Mouse (Mus musculus): ENCODE data around the gene Carns1. TPM values are rescaled to one million over a fixed set of nuclear protein-coding genes. Genes with fewer than 3 reads are reported as not detected.
A peak's percentile ranks its signal among the peaks of the same experiment; 100 is the strongest.

Gene Carns1
- polyA plus RNA-seq, 1 experiment from 2014 or later: 2.6 TPM

GRCm38 (mm10) chr19:4191528-4192250, 16.4 kb upstream of the Carns1 start, which contains the start of gene Ppp1ca:
TSS of gene Ppp1ca (plus strand) at chr19:4192065.
- TF ChIP-seq CTCF (IDR thresholded peaks at IDR 0.05): peak; percentile 80
- no peak for TF ChIP-seq EP300 (IDR thresholded peaks at IDR 0.05)
- WGBS: 2% methylated on average over 40 of the region's 47 CpGs
- H3K4me1 ChIP-seq (ENCODE audit: insufficient read depth, low read depth, low read length): peaks cover 8% of the 10 kb centered on the region; the same call in 1 of the 2 replicates
- H3K27me3 ChIP-seq (replicated peaks; ENCODE audit: insufficient read depth, low read length): no peaks in the 10 kb centered on the region
- peak within 1 kb of the TSS; percentile 87 for H3K4me2 ChIP-seq (replicated peaks; ENCODE audit: low read depth, low read length)
- H3K36me3 ChIP-seq (ENCODE audit: insufficient read depth, low read length): peaks cover 24% of the 10 kb centered on the region; the same call in 1 of the 2 replicates
- peak within 1 kb of the TSS; percentile 95 for H3K27ac ChIP-seq (ENCODE audit: low read length)
- ATAC-seq: peak; percentile 96
- peak within 1 kb of the TSS; percentile 82 for H3K4me3 ChIP-seq (ENCODE audit: low read depth, low read length)
- no peaks in the 10 kb centered on the region for H3K9me3 ChIP-seq (ENCODE audit: low read length)
- peak; percentile 99 for DNase-seq (ENCODE audit: low spot score)
- H3K9ac ChIP-seq (replicated peaks; ENCODE audit: low read depth): peak within 1 kb of the TSS; percentile 95

- DNase-seq (ENCODE audit: low spot score): peak; percentile 58
- peak within 1 kb of the TSS; percentile 95 for H3K9ac ChIP-seq (replicated peaks; ENCODE audit: low read depth)
- no peaks in the 10 kb centered on the region for H3K27me3 ChIP-seq (replicated peaks; ENCODE audit: insufficient read depth, low read length)
- peak within 1 kb of the TSS; percentile 82 for H3K4me3 ChIP-seq (ENCODE audit: low read depth, low read length)
- no peaks in the 10 kb centered on the region for H3K9me3 ChIP-seq (ENCODE audit: low read length)
- 32% methylated on average over 4 of the region's 4 CpGs for WGBS
- H3K4me2 ChIP-seq (replicated peaks; ENCODE audit: low read depth, low read length): peak within 1 kb of the TSS; percentile 87
- H3K36me3 ChIP-seq (ENCODE audit: insufficient read depth, low read length): peaks cover 20% of the 10 kb centered on the region; the same call in 1 of the 2 replicates
- H3K27ac ChIP-seq (ENCODE audit: low read length): peak within 1 kb of the TSS; percentile 95
- TF ChIP-seq EP300 (IDR thresholded peaks at IDR 0.05): no peak
- no peak for TF ChIP-seq CTCF (IDR thresholded peaks at IDR 0.05)
- peaks cover 8% of the 10 kb centered on the region; the same call in 1 of the 2 replicates for H3K4me1 ChIP-seq (ENCODE audit: insufficient read depth, low read depth, low read length)
- no peak for ATAC-seq
Observed at GRCm38 (mm10) chr19:4190831-4191334, 15.6 kb upstream of the Carns1 start, which contains the start of gene Tbc1d10c. TSS of gene Tbc1d10c (minus strand) at chr19:4191284.

- no peak for TF ChIP-seq EP300 (IDR thresholded peaks at IDR 0.05)
- no peak for TF ChIP-seq CTCF (IDR thresholded peaks at IDR 0.05)
- DNase-seq (ENCODE audit: low spot score) (no peak), ATAC-seq (no peak)
- Histone ChIP-seq H3K27ac (ENCODE audit: low read length) (no peak overlapping the region), H3K9ac (replicated peaks; ENCODE audit: low read depth) (no peak overlapping the region), H3K36me3 (ENCODE audit: insufficient read depth, low read length) (0 out of 2 replicates have a peak, but pooled peaks cover 3% of the 10 kb centered on the region), H3K4me3 (ENCODE audit: low read depth, low read length) (no peak overlapping the region), H3K9me3 (ENCODE audit: low read length) (no peaks in the 10 kb centered on the region), H3K4me2 (replicated peaks; ENCODE audit: low read depth, low read length) (no peak overlapping the region), H3K4me1 (ENCODE audit: insufficient read depth, low read depth, low read length) (peaks cover 8% of the 10 kb centered on the region; the same call in 1 of the 2 replicates), H3K27me3 (replicated peaks; ENCODE audit: insufficient read depth, low read length) (no peaks in the 10 kb centered on the region)
- WGBS: 88% methylated on average over 10 of the region's 12 CpGs
Observed at GRCm38 (mm10) chr19:4189051-4189620, 13.9 kb upstream of the Carns1 start.

- WGBS: 64% methylated on average over 3 of the region's 3 CpGs
- no peak overlapping the region for H3K4me3 ChIP-seq (ENCODE audit: low read depth, low read length)
- H3K9ac ChIP-seq (replicated peaks; ENCODE audit: low read depth): no peak overlapping the region
- H3K27me3 ChIP-seq (replicated peaks; ENCODE audit: insufficient read depth, low read length): no peaks in the 10 kb centered on the region
- DNase-seq (ENCODE audit: low spot score): no peak
- H3K4me2 ChIP-seq (replicated peaks; ENCODE audit: low read depth, low read length): no peak overlapping the region
- no peak for ATAC-seq
- peaks cover 5% of the 10 kb centered on the region; the same call in 1 of the 2 replicates for H3K4me1 ChIP-seq (ENCODE audit: insufficient read depth, low read depth, low read length)
- H3K27ac ChIP-seq (ENCODE audit: low read length): no peak overlapping the region
- H3K9me3 ChIP-seq (ENCODE audit: low read length): no peaks in the 10 kb centered on the region
- no peaks in the 10 kb centered on the region for H3K36me3 ChIP-seq (ENCODE audit: insufficient read depth, low read length)
- no peak for TF ChIP-seq CTCF (IDR thresholded peaks at IDR 0.05)
- no peak for TF ChIP-seq EP300 (IDR thresholded peaks at IDR 0.05)
Observed at GRCm38 (mm10) chr19:4187303-4187702, 12.0 kb upstream of the Carns1 start.

- H3K36me3 ChIP-seq (ENCODE audit: insufficient read depth, low read length): no peaks in the 10 kb centered on the region
- 40% methylated on average over 15 of the region's 15 CpGs for WGBS
- no peak overlapping the region for H3K9ac ChIP-seq (replicated peaks; ENCODE audit: low read depth)
- ATAC-seq (peak; percentile 46; the same call in 1 of the 2 replicates), DNase-seq (ENCODE audit: low spot score) (no peak)
- TF ChIP-seq CTCF (IDR thresholded peaks at IDR 0.05): no peak
- no peak for TF ChIP-seq EP300 (IDR thresholded peaks at IDR 0.05)
- H3K27me3 ChIP-seq (replicated peaks; ENCODE audit: insufficient read depth, low read length): no peaks in the 10 kb centered on the region
- no peaks in the 10 kb centered on the region for H3K4me1 ChIP-seq (ENCODE audit: insufficient read depth, low read depth, low read length)
- H3K27ac ChIP-seq (ENCODE audit: low read length): peak overlapping the region; percentile 14; the same call in 1 of the 2 replicates
- no peaks in the 10 kb centered on the region for H3K9me3 ChIP-seq (ENCODE audit: low read length)
- H3K4me3 ChIP-seq (ENCODE audit: low read depth, low read length): no peak overlapping the region
- no peak overlapping the region for H3K4me2 ChIP-seq (replicated peaks; ENCODE audit: low read depth, low read length)
Observed at GRCm38 (mm10) chr19:4184976-4185975, 10.0 kb upstream of the Carns1 start.
